Mouse (Mus musculus): Measurements from ENCODE around the gene Vmn2r25.

GRCm38 (mm10) chr6:123793746-123794145, 59.5 kb downstream of the Vmn2r25 start:
- TF ChIP-seq POLR2A (IDR thresholded peaks at IDR 0.05; ENCODE audit: low read depth, low read length): no peak
- TF ChIP-seq CTCF (conservative IDR thresholded peaks at IDR 0.05; ENCODE audit: insufficient read depth, insufficient read length, low read depth, low read length): no peak

Data from kidney, adult 2 months (tissue).